In the genomic region with DNA sequence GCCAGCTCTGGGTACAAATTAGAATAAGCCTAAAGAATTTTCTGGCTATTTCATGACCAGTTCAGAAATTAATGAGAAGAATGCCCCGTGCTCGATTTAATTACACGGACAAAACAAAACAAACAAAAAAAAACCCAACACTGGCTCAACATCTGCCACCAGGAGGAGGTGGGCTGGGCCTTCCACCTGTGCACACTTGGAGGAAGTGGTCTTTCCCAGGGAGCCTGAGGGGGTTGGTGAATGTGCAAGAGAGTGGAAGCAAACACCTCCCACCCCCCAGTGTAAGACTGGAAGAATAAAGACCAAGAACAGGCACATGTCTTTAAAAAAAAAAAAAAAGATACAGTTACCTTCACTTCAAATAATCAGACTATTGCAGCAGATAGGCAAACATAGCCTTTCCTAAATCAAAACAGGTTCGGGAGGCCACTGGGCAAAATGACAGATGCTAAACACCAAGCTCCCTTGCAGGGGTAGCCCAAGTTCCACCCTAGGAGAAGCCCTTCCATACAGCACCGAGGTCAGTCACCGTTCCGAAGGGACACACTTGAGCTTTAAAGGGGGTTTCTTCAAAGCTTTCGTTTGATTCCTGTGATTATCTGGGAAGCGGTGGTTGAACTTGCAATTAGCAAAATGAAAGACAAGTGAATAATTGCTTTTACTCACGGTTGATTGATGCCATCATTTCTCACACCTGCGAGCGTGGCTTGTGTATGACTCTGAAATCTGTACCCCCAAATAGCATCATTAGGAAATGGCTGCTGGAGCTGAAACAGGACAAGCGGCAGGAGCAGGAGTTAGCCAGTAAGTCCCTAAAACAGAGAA, we compare ENCODE assay signal across 18 mouse cellular contexts. TPM values are rescaled to one million over a fixed set of nuclear protein-coding genes. Genes with fewer than 3 reads are reported as not detected.
DNase-seq lines count a peak whose midpoint lies in the region; ATAC-seq lines count a peak whose summit lies in the region.
"Had no signal": no experiment of that assay in that cellular context is flagged by ENCODE, and none has a peak within 500 bp of the region (broad histone marks: within the 10 kb centered on the region; RNA-seq: fewer than 3 reads in every experiment).

No protein-coding gene starts in this region.

- H3K9ac ChIP-seq in midbrain, embryonic 12.5 days (replicated peaks) = no peak overlapping the region
- no peak overlapping the region for H3K9ac ChIP-seq in midbrain, embryonic 15.5 days
- H3K9ac ChIP-seq: embryonic facial prominence, embryonic 15.5 days; liver, embryonic 15.5 days had no signal

- H3K27me3 ChIP-seq in midbrain, embryonic 12.5 days = no peaks in the 10 kb centered on the region; the same call in 1 of the 2 replicates
- H3K27me3 ChIP-seq in midbrain, embryonic 15.5 days (replicated peaks) = no peaks in the 10 kb centered on the region
- 0 out of 2 replicates have a peak, but pooled peaks cover 7% of the 10 kb centered on the region for H3K27me3 ChIP-seq in limb, embryonic 10.5 days (ENCODE audit: low read depth, poor library complexity, severe bottlenecking)

- H3K9me3 ChIP-seq in midbrain, embryonic 12.5 days = no peaks in the 10 kb centered on the region
- no peaks in the 10 kb centered on the region for H3K9me3 ChIP-seq in midbrain, embryonic 15.5 days
- H3K9me3 ChIP-seq in limb, embryonic 10.5 days (replicated peaks) = no peaks in the 10 kb centered on the region
- H3K9me3 ChIP-seq: embryonic facial prominence, embryonic 15.5 days; heart, embryonic 10.5 days; liver, embryonic 15.5 days had no signal

- ATAC-seq in midbrain, embryonic 12.5 days (ENCODE audit: low FRiP score, low read depth) = peak; percentile 45; the same call in 1 of the 2 replicates
- ATAC-seq in midbrain, embryonic 15.5 days (replicated peaks) = no peak
- ATAC-seq: intestine, embryonic 16.5 days had no signal

- no peak overlapping the region for H3K4me3 ChIP-seq in midbrain, embryonic 12.5 days
- no peak overlapping the region for H3K4me3 ChIP-seq in midbrain, embryonic 15.5 days
- 0 out of 2 replicates have a peak overlapping the region, but pooled peaks have one; percentile 10 for H3K4me3 ChIP-seq in limb, embryonic 10.5 days
- H3K4me3 ChIP-seq: embryonic facial prominence, embryonic 15.5 days; heart, embryonic 10.5 days; liver, embryonic 15.5 days had no signal

- peak overlapping the region; percentile 71 for H3K27ac ChIP-seq in midbrain, embryonic 12.5 days (replicated peaks)
- H3K27ac ChIP-seq in midbrain, embryonic 15.5 days = no peak overlapping the region
- peak overlapping the region; percentile 19; the same call in 1 of the 2 replicates for H3K27ac ChIP-seq in limb, embryonic 10.5 days
- H3K27ac ChIP-seq: embryonic facial prominence, embryonic 15.5 days; heart, embryonic 10.5 days; kidney, postnatal 0 days; liver, embryonic 15.5 days had no signal

- H3K4me2 ChIP-seq in midbrain, embryonic 12.5 days (replicated peaks) = peak overlapping the region; percentile 19; the same call in 1 of the 2 replicates
- H3K4me2 ChIP-seq in midbrain, embryonic 15.5 days = no peak overlapping the region
- H3K4me2 ChIP-seq: embryonic facial prominence, embryonic 15.5 days; liver, embryonic 15.5 days had no signal

- peaks cover 37% of the 10 kb centered on the region for H3K4me1 ChIP-seq in midbrain, embryonic 12.5 days
- peaks cover 15% of the 10 kb centered on the region for H3K4me1 ChIP-seq in midbrain, embryonic 15.5 days
- peaks cover 29% of the 10 kb centered on the region for H3K4me1 ChIP-seq in limb, embryonic 10.5 days
- H3K4me1 ChIP-seq: liver, embryonic 15.5 days had no signal

- DNase-seq in embryo, embryonic 10.5 days (ENCODE audit: low spot score) = peak; percentile 33
- no peak for DNase-seq in embryo, embryonic 11 days
- DNase-seq in limb, embryonic 10.5 days (ENCODE audit: low spot score) = peak; percentile 29
- DNase-seq in left cerebral cortex, postnatal 25 days (ENCODE audit: low spot score in 2 of 2) = no peak
- DNase-seq in cerebellum, postnatal 4 days (ENCODE audit: low spot score in 2 of 2) = no peak
- no peak for DNase-seq in kidney, postnatal 25 days
- DNase-seq: cerebellum, postnatal 25 days; gastrocnemius, postnatal 25 days; layer of hippocampus, adult 9-11 months; lung, postnatal 10 days; spleen, adult 18-20 months had no signal

- 32% methylated on average over 13 of the region's 13 CpGs for WGBS in midbrain, embryonic 12.5 days
- 26% methylated on average over 13 of the region's 13 CpGs for WGBS in midbrain, embryonic 15.5 days
- WGBS in limb, embryonic 10.5 days = 47% methylated on average over 13 of the region's 13 CpGs

- H3K36me3 ChIP-seq in midbrain, embryonic 12.5 days = peaks cover 62% of the 10 kb centered on the region
- H3K36me3 ChIP-seq in midbrain, embryonic 15.5 days (replicated peaks) = no peaks in the 10 kb centered on the region
- no peaks in the 10 kb centered on the region for H3K36me3 ChIP-seq in limb, embryonic 10.5 days
- H3K36me3 ChIP-seq: embryonic facial prominence, embryonic 15.5 days; heart, embryonic 10.5 days; liver, embryonic 15.5 days had no signal

- intact Hi-C loops in left cerebral cortex, postnatal 25 days (cut with DNase I) = no loop called here

RNA-seq across cellular contexts. Expression of gene Ric8b, which starts 57.6 kb away (rescaled TPM):
- 37.2 and 37.6 TPM in 2 replicates for polyA plus RNA-seq in midbrain, embryonic 12.5 days (2016; fragmentation: Nextera tagmentation; extraction: Ambion mirVana)
- polyA plus RNA-seq in midbrain, embryonic 15.5 days (2015; fragmentation: Nextera tagmentation; extraction: Ambion mirVana) = 48.3 and 51.8 TPM in 2 replicates
- polyA plus RNA-seq in limb, embryonic 10.5 days (2016; fragmentation: Nextera tagmentation; extraction: Ambion mirVana) = 25.1 and 28.5 TPM in 2 replicates
- total RNA-seq in left cerebral cortex, postnatal 25 days (2021) = 10 to 100 TPM; 48.5 to 59.2 TPM

Comparison
In these comparisons a context has a peak if more than half of its experiments do, and no peak if none do; other contexts are left out.
1. DNase-seq: peak in embryo, embryonic 10.5 days (single experiment) and limb, embryonic 10.5 days (single experiment); none in embryo, embryonic 11 days (single experiment), left cerebral cortex, postnatal 25 days (0 of 2), cerebellum, postnatal 4 days (0 of 2) and kidney, postnatal 25 days (0 of 2).